Mouse (Mus musculus) c-Kit-positive CD71-positive TER-119-negative erythroid progenitor cells, embryonic 14.5 days (primary cell): ENCODE results near the gene Ttll4.

Source experiments
- DNase-seq: peaks from one replicate; pipeline ENCODE4 v3.0.0-alpha.2; 2013; ENCODE audit warnings: low read depth

Ttll4 gene

GRCm38 (mm10) chr1:74712046-74712445 is 50.5 kb downstream of the Ttll4 start:
- DNase-seq: no peak

GRCm38 (mm10) chr1:74712461-74713098 is 51.0 kb downstream of the Ttll4 start:
- no peak for DNase-seq

GRCm38 (mm10) chr1:74713099-74713858 is 51.7 kb downstream of the Ttll4 start, which contains the start of gene Cyp27a1:
Cyp27a1 (plus strand) TSS chr1:74713574.
- no peak for DNase-seq

GRCm38 (mm10) chr1:74713859-74714730 is 52.5 kb downstream of the Ttll4 start:
- DNase-seq: no peak

- DNase-seq: no peak
Observed at GRCm38 (mm10) chr1:74714967-74715366, 53.4 kb downstream of the Ttll4 start.

GRCm38 (mm10) chr1:74715468-74715867 is 53.9 kb downstream of the Ttll4 start:
- DNase-seq: no peak

GRCm38 (mm10) chr1:74715886-74716285 is 54.3 kb downstream of the Ttll4 start:
- DNase-seq: no peak

GRCm38 (mm10) chr1:74718113-74718512 is 56.6 kb downstream of the Ttll4 start:
- DNase-seq: no peak

- no peak for DNase-seq
Observed at GRCm38 (mm10) chr1:74719281-74719680, 57.7 kb downstream of the Ttll4 start.

GRCm38 (mm10) chr1:74721657-74722056 is 60.1 kb downstream of the Ttll4 start:
- no peak for DNase-seq

GRCm38 (mm10) chr1:74723748-74724147 is 62.2 kb downstream of the Ttll4 start:
- peak; percentile 40 for DNase-seq

- DNase-seq: no peak
Observed at GRCm38 (mm10) chr1:74726114-74726513, 64.6 kb downstream of the Ttll4 start.

- DNase-seq: no peak
Observed at GRCm38 (mm10) chr1:74726674-74727073, 65.1 kb downstream of the Ttll4 start.

- DNase-seq: no peak
Observed at GRCm38 (mm10) chr1:74728446-74728845, 66.9 kb downstream of the Ttll4 start.

- no peak for DNase-seq
Observed at GRCm38 (mm10) chr1:74736977-74737376, 75.4 kb downstream of the Ttll4 start.

GRCm38 (mm10) chr1:74737500-74737899 is 76.0 kb downstream of the Ttll4 start:
- DNase-seq: no peak

GRCm38 (mm10) chr1:74740846-74741245 is 79.3 kb downstream of the Ttll4 start:
- DNase-seq: no peak

- no peak for DNase-seq
Observed at GRCm38 (mm10) chr1:74747335-74747734, 85.8 kb downstream of the Ttll4 start.

GRCm38 (mm10) chr1:74748643-74749271 is 87.2 kb downstream of the Ttll4 start, which contains the start of gene Prkag3:
Prkag3 (minus strand) TSS chr1:74749221.
- peak; percentile 34 for DNase-seq

- no peak for DNase-seq
Observed at GRCm38 (mm10) chr1:74749301-74749700, 87.8 kb downstream of the Ttll4 start.

GRCm38 (mm10) chr1:74750683-74751082 is 89.1 kb downstream of the Ttll4 start:
- DNase-seq: no peak

GRCm38 (mm10) chr1:74752150-74752549 is 90.6 kb downstream of the Ttll4 start:
- no peak for DNase-seq
